Mouse (Mus musculus) embryonic fibroblast, embryonic 13.5 days (primary cell): ENCODE data around the gene Upf3a.

Experiments
- CTCF ChIP-seq: IDR thresholded peaks from 2 replicates; pipeline ENCODE4 v1.5.1; 2011; ENCODE audit warnings: mild to moderate bottlenecking, control low read depth, low read length, moderate library complexity, borderline replicate concordance; ENCODE audit not compliant: insufficient read depth
- POLR2A ChIP-seq: IDR thresholded peaks from 2 replicates; pipeline ENCODE4 v1.6.1; 2011; ENCODE audit warnings: low read depth, mild to moderate bottlenecking, control low read depth, low read length, moderate library complexity

- no peak for TF ChIP-seq CTCF
- no peak for TF ChIP-seq POLR2A
Observed at GRCm38 (mm10) chr8:13756480-13756879, 28.9 kb upstream of the Upf3a start.
